Mouse (Mus musculus): ENCODE measurements at regions not wholly inside any gene's neighbourhood (a gene's known extent, or its start where the extent isn't known, plus 50 kb on each side); places are given as distances from the start of the nearest gene placed in this dataset.
"Not testable (repeated sequence)": the region's sequence is repeated elsewhere in the genome, so short reads cannot be mapped to it uniquely, and the experiment has no call there.

DNA sequence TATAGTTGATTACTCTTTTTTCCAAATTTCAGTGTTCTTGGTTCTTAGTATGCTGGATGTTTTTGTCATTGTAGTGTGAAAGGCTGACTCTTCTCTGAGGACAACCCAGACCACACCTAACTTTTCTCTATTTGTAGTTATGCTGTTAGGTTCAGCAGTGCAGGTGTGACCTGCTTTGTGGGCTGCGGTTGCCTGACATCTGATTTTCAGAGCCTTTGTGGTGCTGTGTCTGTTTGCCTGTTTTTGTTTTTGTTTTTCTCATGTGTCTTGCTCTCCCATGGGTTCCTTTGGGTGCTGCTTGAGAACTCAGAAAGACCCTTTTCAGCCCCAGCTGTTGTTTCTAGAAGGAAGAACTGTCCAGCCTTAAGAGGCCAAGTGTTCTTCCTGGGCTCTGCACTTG lies 52.0 kb upstream of the Trpm1 start:
- no peak overlapping the region for H3K27ac ChIP-seq (ENCODE audit: insufficient read depth, low read depth, low read length)
- no peaks in the 10 kb centered on the region for H3K4me1 ChIP-seq (ENCODE audit: control insufficient read depth, insufficient read depth, low read length)
- no peak for TF ChIP-seq POLR2A (IDR thresholded peaks at IDR 0.05; ENCODE audit: insufficient read depth, low read depth, low read length)
- no peak for TF ChIP-seq CTCF (IDR thresholded peaks at IDR 0.05; ENCODE audit: insufficient read depth, low read depth, low read length)
- no peak overlapping the region for H3K4me3 ChIP-seq (ENCODE audit: insufficient read depth, low read depth, low read length)
- 88% methylated on average over 1 of the region's 1 CpGs for WGBS

DNA sequence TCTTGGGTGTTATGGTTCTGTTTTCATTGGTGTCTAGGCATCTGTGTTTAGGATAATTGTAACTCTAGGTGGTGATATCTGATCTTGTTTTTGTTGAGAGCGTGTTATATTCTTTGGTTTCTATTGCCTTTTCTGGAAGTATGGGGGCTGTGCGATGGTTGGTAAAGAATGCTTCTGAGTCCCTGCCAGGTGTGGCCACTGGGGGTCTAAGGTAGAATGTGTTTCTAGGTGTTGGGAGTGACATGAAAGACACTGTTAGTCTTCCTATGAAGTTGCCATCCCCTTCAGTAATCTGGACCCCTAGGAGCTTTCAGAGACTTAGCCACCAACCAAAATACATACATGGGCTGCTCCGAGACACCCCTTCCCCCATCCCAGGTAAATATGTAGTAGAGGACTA lies 54.0 kb upstream of the Trpm1 start:
- TF ChIP-seq POLR2A (IDR thresholded peaks at IDR 0.05; ENCODE audit: insufficient read depth, low read depth, low read length) (no peak), CTCF (IDR thresholded peaks at IDR 0.05; ENCODE audit: insufficient read depth, low read depth, low read length) (no peak)
- 94% methylated on average over 3 of the region's 3 CpGs for WGBS
- H3K27ac ChIP-seq (ENCODE audit: insufficient read depth, low read depth, low read length) = no peak overlapping the region
- no peak overlapping the region for H3K4me3 ChIP-seq (ENCODE audit: insufficient read depth, low read depth, low read length)
- H3K4me1 ChIP-seq (ENCODE audit: control insufficient read depth, insufficient read depth, low read length) = no peaks in the 10 kb centered on the region

DNA sequence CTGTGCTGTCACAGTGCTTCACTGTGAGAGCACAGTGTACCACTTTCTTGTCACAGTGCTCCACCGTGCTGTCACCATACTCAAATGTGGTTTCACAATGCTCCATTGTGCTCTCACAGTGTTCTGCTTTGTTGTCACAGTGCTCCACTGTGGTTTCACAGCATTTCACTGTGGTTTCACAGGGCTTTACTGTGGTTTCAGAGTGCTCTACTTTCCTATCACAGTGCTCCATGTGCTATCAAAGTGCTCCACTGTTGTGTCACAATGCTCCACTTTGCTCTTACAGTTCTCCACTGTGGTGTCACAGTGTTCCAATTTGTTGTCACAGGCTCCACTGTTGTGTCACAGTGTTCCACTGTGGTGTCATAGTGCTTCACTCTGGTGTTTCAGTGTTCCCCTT lies 63.6 kb upstream of the Trpm1 start:
- no peak for TF ChIP-seq CTCF (IDR thresholded peaks at IDR 0.05; ENCODE audit: insufficient read depth, low read depth, low read length)
- H3K4me1 ChIP-seq (ENCODE audit: control insufficient read depth, insufficient read depth, low read length) = no peaks in the 10 kb centered on the region
- no peak overlapping the region for H3K4me3 ChIP-seq (ENCODE audit: insufficient read depth, low read depth, low read length)
- no peak overlapping the region for H3K27ac ChIP-seq (ENCODE audit: insufficient read depth, low read depth, low read length)
- WGBS = 59% methylated on average over 1 of the region's 1 CpGs

DNA sequence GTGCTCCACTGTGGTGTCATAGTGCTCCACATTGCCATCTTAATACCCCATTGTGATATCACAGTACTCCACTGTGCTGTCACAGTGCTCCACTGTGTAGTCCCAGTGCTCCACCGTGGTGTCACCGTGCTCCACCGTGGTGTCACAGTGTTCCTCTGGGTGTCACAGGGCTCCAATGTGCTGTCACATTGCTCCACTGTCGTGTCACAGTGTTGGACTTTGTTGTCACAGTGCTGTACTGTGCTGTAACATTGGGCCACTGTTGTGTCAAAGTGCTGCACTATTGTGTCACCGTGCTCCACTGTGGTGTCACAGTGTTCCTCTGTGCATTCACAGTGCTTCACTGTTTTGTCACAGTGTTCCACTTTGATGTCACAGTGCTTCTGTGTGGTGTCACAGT lies 64.6 kb upstream of the Trpm1 start:
- 95% methylated on average over 5 of the region's 5 CpGs for WGBS

DNA sequence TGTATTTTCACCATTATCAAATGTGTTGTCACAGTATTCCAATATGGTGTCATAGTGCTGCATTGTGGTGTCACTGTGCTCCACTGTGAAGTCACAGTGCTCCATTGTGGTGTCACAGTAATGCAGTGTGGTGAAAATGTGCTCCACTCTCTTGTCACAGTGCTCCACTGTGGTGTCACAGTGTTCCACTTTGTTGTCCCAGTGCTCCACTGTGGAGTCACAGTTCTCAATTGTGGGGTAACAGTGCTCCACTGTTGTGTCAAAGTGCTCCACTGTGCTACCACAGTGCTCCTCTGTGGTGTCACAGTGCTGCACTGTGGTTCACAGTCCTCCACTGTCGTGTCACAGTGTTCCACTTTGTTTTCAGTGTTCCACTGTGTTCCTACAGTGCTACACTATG lies 69.7 kb upstream of the Trpm1 start:
- not testable (repeated sequence) for H3K4me3 ChIP-seq (ENCODE audit: insufficient read depth, low read depth, low read length); H3K4me1 ChIP-seq (ENCODE audit: control insufficient read depth, insufficient read depth, low read length); H3K27ac ChIP-seq (ENCODE audit: insufficient read depth, low read depth, low read length)
- WGBS = 56% methylated on average over 1 of the region's 1 CpGs

More for the DNA sequence above, 64.6 kb upstream of the Trpm1 start:
- H3K4me1 ChIP-seq (ENCODE audit: control insufficient read depth, insufficient read depth, low read length) = no peaks in the 10 kb centered on the region
- TF ChIP-seq POLR2A (IDR thresholded peaks at IDR 0.05; ENCODE audit: insufficient read depth, low read depth, low read length) (no peak), CTCF (IDR thresholded peaks at IDR 0.05; ENCODE audit: insufficient read depth, low read depth, low read length) (no peak)
- H3K4me3 ChIP-seq (ENCODE audit: insufficient read depth, low read depth, low read length) = no peak overlapping the region
- no peak overlapping the region for H3K27ac ChIP-seq (ENCODE audit: insufficient read depth, low read depth, low read length)

DNA sequence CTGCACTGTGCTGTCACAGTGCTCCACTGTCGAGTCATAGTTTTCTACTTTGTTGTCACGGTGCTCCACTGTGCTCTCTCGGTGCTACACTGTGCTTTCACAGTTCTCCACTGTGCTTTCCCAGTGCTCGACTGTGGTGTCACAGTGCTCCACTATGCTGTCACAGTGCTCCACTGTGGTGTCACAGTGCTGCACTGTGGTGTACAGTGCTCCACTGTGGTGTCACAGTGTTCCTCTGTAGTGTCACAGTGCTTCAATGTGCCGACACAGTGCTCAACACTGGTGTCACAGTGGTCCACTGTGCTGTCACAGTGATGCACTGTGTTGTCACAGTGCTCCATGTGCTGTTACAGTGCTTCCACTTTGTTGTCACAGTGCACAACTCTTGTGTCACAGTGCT lies 71.0 kb upstream of the Trpm1 start:
- Histone ChIP-seq H3K4me1 (ENCODE audit: control insufficient read depth, insufficient read depth, low read length) (no peaks in the 10 kb centered on the region), H3K27ac (ENCODE audit: insufficient read depth, low read depth, low read length) (no peak overlapping the region), H3K4me3 (ENCODE audit: insufficient read depth, low read depth, low read length) (no peak overlapping the region)
- WGBS = 84% methylated on average over 5 of the region's 5 CpGs
- TF ChIP-seq POLR2A (IDR thresholded peaks at IDR 0.05; ENCODE audit: insufficient read depth, low read depth, low read length) (no peak), CTCF (IDR thresholded peaks at IDR 0.05; ENCODE audit: insufficient read depth, low read depth, low read length) (no peak)

DNA sequence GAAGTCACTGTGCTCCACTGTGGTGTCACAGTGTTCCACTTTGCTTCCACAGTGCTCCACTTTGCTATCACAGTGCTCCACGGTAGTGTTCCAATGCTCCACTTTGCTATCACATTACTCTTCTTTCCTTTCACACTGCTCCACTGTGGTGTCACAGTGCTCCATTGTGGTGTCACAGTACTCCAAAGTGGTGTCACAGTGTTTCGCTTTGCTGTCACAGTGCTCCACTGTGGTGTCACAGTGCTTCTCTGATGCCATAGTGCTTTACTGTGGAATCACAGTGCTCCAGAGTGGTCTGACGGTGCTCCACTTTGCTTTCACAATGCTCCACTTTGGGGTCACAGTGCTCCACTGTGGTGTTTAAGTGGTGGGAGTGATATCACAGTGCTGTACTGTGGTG lies 71.4 kb upstream of the Trpm1 start:
- Histone ChIP-seq H3K4me3 (ENCODE audit: insufficient read depth, low read depth, low read length) (no peak overlapping the region), H3K4me1 (ENCODE audit: control insufficient read depth, insufficient read depth, low read length) (no peaks in the 10 kb centered on the region), H3K27ac (ENCODE audit: insufficient read depth, low read depth, low read length) (no peak overlapping the region)
- TF ChIP-seq CTCF (IDR thresholded peaks at IDR 0.05; ENCODE audit: insufficient read depth, low read depth, low read length) (no peak), POLR2A (IDR thresholded peaks at IDR 0.05; ENCODE audit: insufficient read depth, low read depth, low read length) (no peak)
- WGBS = 88% methylated on average over 3 of the region's 3 CpGs

DNA sequence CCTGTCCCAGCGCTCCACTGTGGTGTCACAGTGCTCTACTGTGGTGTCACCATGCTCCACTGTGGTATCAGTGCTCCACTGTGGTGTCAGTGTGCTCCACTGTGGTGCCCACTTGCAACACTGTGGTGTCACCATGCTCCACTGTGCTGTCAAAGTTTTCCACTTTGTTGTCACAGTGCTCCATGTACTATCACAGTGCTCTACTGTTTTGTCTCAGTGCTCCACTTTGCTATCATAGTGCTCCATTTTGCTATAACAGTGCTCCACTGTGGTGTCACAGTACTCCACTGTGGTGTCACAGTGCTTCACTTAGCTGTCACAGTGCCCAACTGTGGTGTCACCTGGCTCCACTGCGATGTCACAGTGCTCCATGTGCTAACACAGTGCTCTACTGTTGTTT lies 72.0 kb upstream of the Trpm1 start:
- Histone ChIP-seq H3K4me1 (ENCODE audit: control insufficient read depth, insufficient read depth, low read length) (no peaks in the 10 kb centered on the region), H3K27ac (ENCODE audit: insufficient read depth, low read depth, low read length) (no peak overlapping the region), H3K4me3 (ENCODE audit: insufficient read depth, low read depth, low read length) (no peak overlapping the region)
- WGBS = 75% methylated on average over 2 of the region's 2 CpGs
- no peak for TF ChIP-seq CTCF (IDR thresholded peaks at IDR 0.05; ENCODE audit: insufficient read depth, low read depth, low read length)
- no peak for TF ChIP-seq POLR2A (IDR thresholded peaks at IDR 0.05; ENCODE audit: insufficient read depth, low read depth, low read length)

DNA sequence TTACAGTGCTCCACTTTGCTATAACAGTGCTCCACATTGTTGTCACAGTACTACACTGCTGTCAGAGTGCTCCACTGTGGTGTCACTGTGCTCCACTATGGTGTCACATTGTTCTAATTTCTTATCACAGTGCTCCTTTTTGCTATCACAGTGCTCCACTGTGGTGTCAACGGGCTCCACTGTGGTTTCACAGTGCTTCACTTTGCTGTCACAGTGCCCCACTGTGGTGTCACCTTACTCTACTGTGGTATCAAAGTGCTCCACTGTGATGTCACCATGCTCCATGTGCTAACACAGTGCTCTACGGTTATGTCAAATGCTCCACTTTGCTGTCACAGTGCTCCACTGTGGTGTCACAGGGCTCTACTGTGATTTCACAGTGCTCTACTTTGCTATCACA lies 72.6 kb upstream of the Trpm1 start:
- 93% methylated on average over 2 of the region's 2 CpGs for WGBS
- Histone ChIP-seq H3K27ac (ENCODE audit: insufficient read depth, low read depth, low read length) (no peak overlapping the region), H3K4me1 (ENCODE audit: control insufficient read depth, insufficient read depth, low read length) (no peaks in the 10 kb centered on the region), H3K4me3 (ENCODE audit: insufficient read depth, low read depth, low read length) (no peak overlapping the region)
- no peak for TF ChIP-seq CTCF (IDR thresholded peaks at IDR 0.05; ENCODE audit: insufficient read depth, low read depth, low read length)
- no peak for TF ChIP-seq POLR2A (IDR thresholded peaks at IDR 0.05; ENCODE audit: insufficient read depth, low read depth, low read length)

DNA sequence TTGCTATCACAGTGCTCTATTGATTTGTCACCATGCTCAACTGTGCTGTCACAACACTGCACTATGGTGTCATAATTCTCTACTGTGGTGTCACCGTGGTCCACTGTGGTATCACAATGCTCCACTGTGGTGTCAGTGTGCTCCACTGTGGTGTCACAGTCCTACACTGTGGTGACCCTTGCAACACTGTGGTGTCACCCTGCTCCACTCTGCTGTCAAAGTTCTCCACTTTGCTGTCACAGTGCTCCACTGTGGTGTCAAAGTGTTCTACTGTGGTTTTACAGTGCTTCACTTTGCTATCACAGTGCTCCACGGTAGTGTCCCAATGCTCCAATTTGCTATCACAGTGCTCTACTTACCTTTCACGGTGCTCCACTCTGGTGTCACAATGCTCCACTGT lies 74.3 kb upstream of the Trpm1 start:
- 91% methylated on average over 3 of the region's 3 CpGs for WGBS
- H3K4me3 ChIP-seq (ENCODE audit: insufficient read depth, low read depth, low read length) = no peak overlapping the region
- H3K27ac ChIP-seq (ENCODE audit: insufficient read depth, low read depth, low read length) = no peak overlapping the region
- no peaks in the 10 kb centered on the region for H3K4me1 ChIP-seq (ENCODE audit: control insufficient read depth, insufficient read depth, low read length)
- no peak for TF ChIP-seq POLR2A (IDR thresholded peaks at IDR 0.05; ENCODE audit: insufficient read depth, low read depth, low read length)
- TF ChIP-seq CTCF (IDR thresholded peaks at IDR 0.05; ENCODE audit: insufficient read depth, low read depth, low read length) = no peak

Data from olfactory bulb, adult 2 months (tissue).